Mouse (Mus musculus) brain, adult 2 months (tissue): ENCODE data around the gene Fhdc1.

Source experiments
- DNase-seq: peaks from one replicate; pipeline ENCODE4 v3.0.0; 2011; ENCODE audit warnings: low read depth, low spot score

Gene Fhdc1

DNA sequence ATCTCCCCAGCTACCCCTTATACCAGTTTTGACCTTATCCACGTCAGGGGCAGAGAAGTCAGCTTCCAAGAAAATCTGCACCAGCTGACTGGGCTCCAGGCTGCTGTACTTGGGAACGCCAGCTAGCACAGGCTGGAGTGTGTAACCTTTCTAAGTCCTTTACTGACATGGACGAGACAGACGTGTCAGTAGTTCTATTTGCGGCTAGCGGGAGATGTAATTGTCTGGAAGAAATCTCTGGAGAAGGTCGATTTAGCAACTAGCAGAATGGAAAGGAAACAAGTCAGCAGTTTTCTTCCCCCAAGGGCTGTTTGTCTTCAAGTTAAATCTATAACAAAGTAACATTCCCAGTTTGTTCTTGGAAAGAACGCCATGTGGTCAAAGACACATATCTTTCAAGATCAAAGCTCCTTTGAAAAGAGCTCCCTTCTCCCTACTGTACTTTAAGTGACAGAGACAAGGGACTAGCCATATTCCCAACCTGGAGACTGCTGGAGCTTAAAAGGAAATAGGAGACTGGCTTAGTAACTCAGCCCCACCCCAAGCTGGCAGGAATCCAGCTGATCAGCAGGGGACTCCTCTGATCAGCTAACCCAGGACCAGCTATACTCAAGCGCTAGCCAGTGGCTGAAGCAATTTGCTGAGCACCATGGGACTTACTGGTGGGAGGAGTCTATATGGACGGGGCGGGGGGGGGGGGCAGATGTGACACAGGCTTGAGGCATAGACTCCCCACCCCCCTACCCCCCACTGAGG, 44.8 kb downstream of the Fhdc1 start:
- peak; percentile 48 for DNase-seq

- no peak for DNase-seq
Observed at GRCm38 (mm10) chr3:84432797-84433445, 47.3 kb downstream of the Fhdc1 start.

- no peak for DNase-seq
Observed at GRCm38 (mm10) chr3:84431257-84431656, 49.0 kb downstream of the Fhdc1 start.

DNA sequence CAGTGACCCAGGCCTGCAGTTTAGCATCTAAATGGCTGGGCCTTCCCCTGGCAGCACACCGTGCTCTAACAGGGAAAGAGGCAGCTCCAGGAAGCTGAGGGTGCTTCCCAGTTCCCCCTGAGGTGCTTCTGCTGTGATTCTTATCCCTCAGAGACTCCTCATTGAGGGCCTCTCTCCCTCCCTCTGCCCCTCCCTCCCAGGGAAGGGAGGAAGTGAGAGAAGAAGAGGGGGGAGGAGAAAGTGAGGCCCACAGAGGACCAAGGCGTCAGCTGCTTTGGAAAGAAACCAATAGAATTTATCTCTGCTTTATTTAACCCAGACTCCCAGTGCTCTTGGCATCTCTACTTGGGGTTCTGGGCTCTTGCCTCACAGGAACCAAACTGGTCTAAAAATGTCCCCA, 50.1 kb downstream of the Fhdc1 start:
- peak; percentile 22 for DNase-seq

DNA sequence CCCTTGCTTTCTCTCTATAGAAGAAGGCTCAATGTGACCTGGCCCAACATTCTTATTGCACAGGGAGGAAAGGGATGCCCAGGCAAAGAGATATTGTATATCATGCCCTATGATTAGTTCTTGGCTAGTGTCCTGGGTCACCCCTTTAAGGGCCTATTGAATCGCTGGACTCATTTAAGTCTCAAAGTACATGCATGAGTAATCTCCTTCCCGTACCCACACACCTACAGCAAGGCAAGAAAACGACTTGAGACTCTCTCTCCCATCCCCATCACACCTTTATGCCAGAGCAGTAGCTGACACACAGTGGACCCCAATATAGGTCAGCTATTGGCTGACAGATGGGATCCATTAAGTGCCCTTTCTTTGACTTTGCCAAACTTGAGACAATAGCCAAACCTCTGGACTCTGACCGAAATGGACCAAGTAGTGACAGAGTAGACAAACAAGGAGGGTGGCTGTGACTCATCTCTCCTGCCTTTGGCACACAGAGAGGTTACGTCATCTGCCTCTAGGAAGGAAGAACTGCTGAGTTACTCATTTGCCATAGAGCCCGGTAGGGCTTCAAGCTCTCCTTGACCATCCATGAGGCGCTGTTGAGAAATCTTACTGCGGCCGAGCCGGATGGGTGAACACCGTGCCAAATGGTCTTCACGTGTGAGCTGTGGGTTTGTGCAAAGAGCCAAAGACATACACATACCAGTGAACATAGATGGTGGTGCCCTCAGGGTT, 51.1 kb downstream of the Fhdc1 start:
- DNase-seq = peak; percentile 76

GRCm38 (mm10) chr3:84427779-84428178, 52.5 kb downstream of the Fhdc1 start:
- no peak for DNase-seq

- DNase-seq = peak; percentile 76
Observed at GRCm38 (mm10) chr3:84422340-84422739, 57.9 kb downstream of the Fhdc1 start.

DNA sequence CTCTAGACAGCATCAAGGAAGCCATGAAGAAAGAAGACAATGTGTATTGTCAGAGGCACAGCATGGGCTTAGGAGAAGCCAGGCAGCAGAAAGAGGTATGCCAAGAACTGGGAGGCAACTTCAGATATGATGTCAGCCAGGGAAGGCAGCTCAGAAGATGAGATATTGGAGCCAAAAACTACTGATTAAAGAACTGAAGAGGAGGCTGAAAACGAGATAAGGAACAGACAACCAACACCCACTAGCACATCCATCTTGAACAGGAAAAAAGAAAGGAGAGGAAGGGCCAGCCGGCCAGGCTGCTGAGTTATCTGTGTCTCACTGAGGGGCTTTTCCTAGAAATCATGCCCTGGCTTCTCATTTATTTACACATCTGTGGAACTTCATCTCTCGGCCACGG, 66.4 kb downstream of the Fhdc1 start:
- no peak for DNase-seq

- no peak for DNase-seq
Observed at GRCm38 (mm10) chr3:84412920-84413319, 67.3 kb downstream of the Fhdc1 start.

GRCm38 (mm10) chr3:84409474-84409862, 70.8 kb downstream of the Fhdc1 start:
- DNase-seq = no peak

DNA sequence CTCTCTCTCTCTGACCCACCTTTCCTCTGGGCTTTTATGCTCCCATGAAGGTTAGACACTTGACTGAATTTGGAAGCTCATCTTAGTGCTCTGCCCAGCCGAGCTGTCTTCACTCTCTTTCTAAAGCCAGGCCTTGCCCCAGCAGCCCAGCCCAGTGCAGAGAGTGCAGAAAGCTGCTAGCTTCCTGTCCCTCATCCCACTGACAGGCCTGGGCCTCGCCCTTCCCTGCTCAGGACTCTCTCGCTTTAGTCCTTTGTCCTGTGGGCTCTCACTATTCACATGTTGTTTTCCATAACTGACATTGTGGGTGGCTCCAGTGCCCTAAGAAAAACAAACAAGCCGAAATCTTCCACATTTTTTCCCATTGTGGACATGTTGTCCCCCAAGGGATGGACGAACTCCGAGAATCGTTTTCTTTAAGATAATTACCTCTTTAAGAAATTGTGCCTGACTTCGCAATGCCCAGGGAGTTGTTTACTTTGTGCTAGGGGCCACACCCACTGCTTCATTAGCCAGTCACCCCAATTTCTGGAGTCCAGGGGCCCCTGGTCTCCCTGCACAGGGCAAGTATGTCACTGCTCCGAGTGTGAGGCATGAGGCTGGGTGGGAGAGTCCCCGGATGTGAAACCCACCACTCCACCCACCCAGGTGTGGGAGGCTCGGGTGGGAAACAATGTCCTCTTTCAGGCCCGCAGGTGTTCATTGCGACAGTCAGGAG, 71.3 kb downstream of the Fhdc1 start:
- DNase-seq = no peak

- DNase-seq = no peak
Observed at GRCm38 (mm10) chr3:84405523-84405922, 74.7 kb downstream of the Fhdc1 start.

DNA sequence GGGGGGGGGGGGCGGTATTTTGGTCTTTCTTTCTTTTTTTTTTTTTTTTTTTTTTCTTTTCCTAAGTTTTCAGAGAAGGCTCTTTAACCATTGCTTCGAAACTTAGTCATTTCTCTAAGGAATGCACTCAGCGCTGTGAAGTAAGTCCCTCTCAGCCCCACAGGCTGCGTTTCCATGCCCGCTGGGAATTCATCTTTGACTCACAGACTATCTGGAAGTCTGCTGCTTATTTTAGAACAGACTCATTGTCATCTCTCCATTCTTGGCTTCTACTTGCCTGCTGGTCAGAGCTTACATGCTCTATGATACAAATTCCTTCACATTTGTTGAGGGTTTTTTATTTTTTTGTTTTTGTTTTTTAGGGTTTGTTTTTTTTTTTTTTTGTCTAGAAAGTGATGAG, 76.8 kb downstream of the Fhdc1 start:
- peak; percentile 61 for DNase-seq

DNA sequence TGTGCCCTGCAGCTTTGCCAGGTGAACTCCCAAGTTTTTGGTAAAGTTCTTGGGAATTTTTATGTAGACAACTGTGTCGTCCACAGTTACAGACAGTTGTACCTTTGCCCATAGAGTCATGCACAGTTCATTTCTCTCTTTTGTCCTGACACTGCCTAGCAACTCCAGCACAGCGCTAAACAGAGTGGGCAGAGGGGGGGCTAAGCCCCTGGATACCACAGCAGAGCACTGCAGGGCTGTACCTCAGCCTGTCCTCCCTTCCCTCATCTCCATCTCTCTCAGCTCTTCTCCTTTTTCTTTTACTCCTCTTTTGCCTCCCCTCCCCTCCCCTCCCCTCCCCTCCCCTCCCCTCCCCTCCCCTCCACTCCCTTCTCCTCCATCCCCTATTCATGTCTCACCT, 77.5 kb downstream of the Fhdc1 start:
- DNase-seq = no peak

DNA sequence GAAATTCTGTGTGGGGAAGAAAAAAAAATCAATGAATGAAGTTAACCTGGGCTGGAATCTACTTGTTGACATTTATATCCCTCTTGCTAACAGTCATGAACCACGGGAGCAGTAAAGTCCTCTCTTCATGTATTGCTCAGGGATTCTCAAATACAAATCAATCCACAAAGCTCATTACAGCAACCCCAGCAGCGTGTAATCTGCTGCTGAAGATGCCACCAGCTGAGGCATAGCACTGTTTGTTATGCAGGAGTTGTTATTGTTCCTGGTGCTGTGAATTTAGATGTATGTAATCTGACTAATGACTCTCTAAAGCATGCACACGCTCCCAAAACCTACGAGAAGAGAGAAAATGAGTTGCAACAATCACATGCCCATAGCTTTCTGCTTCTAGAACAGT, 82.3 kb downstream of the Fhdc1 start:
- DNase-seq = no peak

DNA sequence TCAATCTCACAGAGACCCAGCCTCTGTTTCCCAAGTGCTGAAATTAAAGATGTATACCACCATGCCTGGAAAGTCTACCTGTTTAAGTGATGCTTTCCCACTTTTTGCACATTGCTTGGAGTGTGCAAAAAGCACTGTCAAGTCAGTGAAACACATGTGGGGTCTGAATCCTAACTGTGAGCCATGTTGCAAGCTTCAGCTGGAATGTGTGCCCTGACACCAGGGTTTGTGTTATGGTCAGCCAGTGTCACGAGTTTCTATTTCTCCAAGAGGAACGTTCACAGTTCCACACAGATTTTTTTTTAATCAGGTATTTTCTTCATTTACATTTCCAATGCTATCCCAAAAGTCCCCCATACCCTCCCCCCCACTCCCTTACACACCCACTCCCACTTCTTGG, 84.0 kb downstream of the Fhdc1 start:
- DNase-seq = no peak

GRCm38 (mm10) chr3:84395840-84396239, 84.4 kb downstream of the Fhdc1 start:
- no peak for DNase-seq

- no peak for DNase-seq
Observed at GRCm38 (mm10) chr3:84394841-84395447, 85.3 kb downstream of the Fhdc1 start.
